Mouse (Mus musculus): ENCODE results near the gene Adcyap1. TPM values are rescaled to one million over a fixed set of nuclear protein-coding genes. Genes with fewer than 3 reads are reported as not detected.

Gene Adcyap1
- polyA plus RNA-seq (2016; fragmentation: Nextera tagmentation; extraction: Ambion mirVana): 0.39 TPM in 1 of 2 replicates, not detected in the other

DNA sequence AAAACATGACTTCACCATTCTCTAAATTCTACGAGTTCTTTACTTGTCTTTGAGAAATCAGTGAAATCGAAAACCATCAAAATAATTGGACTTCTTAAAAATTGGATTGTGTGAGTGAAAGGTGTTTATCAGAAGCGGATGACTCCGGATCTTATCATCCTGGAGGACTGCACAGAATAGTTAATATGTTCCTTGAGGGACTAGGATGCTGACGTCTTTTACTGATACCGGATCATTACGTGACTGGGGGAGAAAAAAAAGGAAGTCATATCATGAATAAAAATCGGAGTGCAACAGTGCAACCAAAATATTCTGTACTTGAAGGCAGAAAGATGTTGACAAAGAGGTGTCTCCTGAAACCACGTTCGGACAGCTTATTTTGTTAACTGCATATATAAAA is at the start of gene Adcyap1:
TSS of gene Adcyap1 (plus strand) at position 301 of the 400 bp plus-strand sequence.
- no peak within 1 kb of the TSS for H3K4me3 ChIP-seq
- H3K27ac ChIP-seq: no peak within 1 kb of the TSS
- 31% methylated on average over 10 of the region's 10 CpGs for WGBS

GRCm38 (mm10) chr17:93158280-93158851 is 40.5 kb upstream of the Adcyap1 start:
- H3K4me3 ChIP-seq: no peak overlapping the region
- no peak overlapping the region for H3K27ac ChIP-seq
- no peak for DNase-seq (ENCODE audit: low spot score)
- WGBS: 28% methylated on average over 1 of the region's 1 CpGs
- no peaks in the 10 kb centered on the region for H3K9me3 ChIP-seq
- no peaks in the 10 kb centered on the region for H3K4me1 ChIP-seq
- no peaks in the 10 kb centered on the region for H3K27me3 ChIP-seq (ENCODE audit: insufficient read depth, poor library complexity, severe bottlenecking)
- H3K36me3 ChIP-seq: no peaks in the 10 kb centered on the region

More for the DNA sequence above, at the start of gene Adcyap1:
- Histone ChIP-seq H3K4me1 (peaks cover 13% of the 10 kb centered on the region), H3K9me3 (no peaks in the 10 kb centered on the region), H3K27me3 (ENCODE audit: insufficient read depth, poor library complexity, severe bottlenecking) (peaks cover 63% of the 10 kb centered on the region), H3K36me3 (no peaks in the 10 kb centered on the region)
- no peak for DNase-seq (ENCODE audit: low spot score)

DNA sequence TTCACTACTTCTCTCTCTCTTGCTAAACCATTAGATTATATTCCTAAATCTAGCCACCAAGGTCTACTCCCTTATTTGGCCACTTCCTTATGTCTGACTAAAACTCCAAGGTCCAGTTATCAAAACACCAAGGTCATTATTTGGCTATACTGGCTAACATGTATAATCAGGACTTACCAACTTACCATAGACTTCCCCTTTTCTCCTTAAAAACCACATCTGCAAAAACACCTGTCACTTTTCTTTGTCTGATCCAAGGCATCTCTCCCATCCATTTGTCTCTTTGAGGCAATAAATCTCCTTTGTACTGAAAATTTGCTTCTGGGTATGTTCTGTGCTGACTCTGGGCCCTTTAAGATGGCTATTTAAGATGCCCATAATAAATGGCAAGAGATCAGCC is 29.2 kb upstream of the Adcyap1 start:
- H3K4me3 ChIP-seq: no peak overlapping the region
- H3K27ac ChIP-seq: no peak overlapping the region
- H3K4me1 ChIP-seq: no peaks in the 10 kb centered on the region
- no peaks in the 10 kb centered on the region for H3K36me3 ChIP-seq
- no peaks in the 10 kb centered on the region for H3K27me3 ChIP-seq (ENCODE audit: insufficient read depth, poor library complexity, severe bottlenecking)
- no peak for DNase-seq (ENCODE audit: low spot score)
- no peaks in the 10 kb centered on the region for H3K9me3 ChIP-seq

DNA sequence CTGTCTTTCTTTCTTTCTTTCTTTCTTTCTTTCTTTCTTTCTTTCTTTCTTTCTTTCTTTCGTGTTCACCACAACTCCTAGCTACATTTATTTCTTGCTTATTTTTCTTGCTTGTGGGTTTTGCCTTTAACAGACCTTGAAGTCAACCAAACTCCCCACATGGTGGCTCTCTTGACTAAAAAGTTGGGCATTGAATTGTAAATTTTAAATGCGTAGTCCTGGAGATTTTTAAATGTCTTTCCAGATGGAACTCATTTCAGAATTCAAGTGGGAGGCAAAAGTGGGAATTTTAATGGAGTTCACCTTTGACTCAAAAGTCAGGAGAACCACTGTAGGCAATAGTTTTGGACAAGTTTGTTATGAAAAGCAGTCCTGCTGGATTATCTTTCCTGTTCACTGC is 2.0 kb upstream of the Adcyap1 start:
- H3K36me3 ChIP-seq: no peaks in the 10 kb centered on the region
- no peaks in the 10 kb centered on the region; the same call in 1 of the 2 replicates for H3K4me1 ChIP-seq
- no peak overlapping the region for H3K27ac ChIP-seq
- H3K27me3 ChIP-seq (ENCODE audit: insufficient read depth, poor library complexity, severe bottlenecking): peaks cover 47% of the 10 kb centered on the region
- H3K9me3 ChIP-seq: no peaks in the 10 kb centered on the region
- 52% methylated on average over 2 of the region's 2 CpGs for WGBS
- no peak overlapping the region for H3K4me3 ChIP-seq
- DNase-seq (ENCODE audit: low spot score): no peak

- Histone ChIP-seq H3K36me3 (no peaks in the 10 kb centered on the region), H3K9me3 (no peaks in the 10 kb centered on the region), H3K27me3 (ENCODE audit: insufficient read depth, poor library complexity, severe bottlenecking) (peaks cover 60% of the 10 kb centered on the region), H3K4me3 (no peak overlapping the region), H3K27ac (no peak overlapping the region), H3K4me1 (peaks cover 11% of the 10 kb centered on the region; the same call in 1 of the 2 replicates)
- WGBS: 10% methylated on average over 4 of the region's 4 CpGs
- DNase-seq (ENCODE audit: low spot score): no peak
These were observed 604 bp upstream of the Adcyap1 start for GRCm38 (mm10) chr17:93198213-93198612.

DNA sequence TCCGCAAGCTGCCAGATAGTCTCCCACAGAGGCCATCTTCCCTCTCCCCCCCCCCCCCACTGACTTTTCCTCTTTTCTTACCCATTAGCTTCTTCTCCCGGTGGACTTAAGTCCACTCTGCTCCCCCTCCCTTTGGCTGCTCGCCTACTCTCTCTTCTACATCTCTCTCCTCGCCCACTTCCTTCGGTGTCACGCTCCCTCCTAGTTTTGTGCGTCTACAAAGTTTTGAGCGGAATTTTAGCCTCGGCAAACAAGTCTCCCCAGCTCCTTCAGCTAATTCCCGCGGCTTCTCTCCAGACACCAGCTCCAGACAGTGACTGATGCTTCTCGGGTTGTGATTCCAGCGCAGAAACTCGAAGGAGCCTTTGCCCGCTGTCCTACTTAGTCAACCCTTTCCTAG is 401 bp downstream of the Adcyap1 start:
- Histone ChIP-seq H3K9me3 (no peaks in the 10 kb centered on the region), H3K36me3 (no peaks in the 10 kb centered on the region), H3K27ac (no peak overlapping the region), H3K4me3 (no peak overlapping the region), H3K27me3 (ENCODE audit: insufficient read depth, poor library complexity, severe bottlenecking) (peaks cover 65% of the 10 kb centered on the region), H3K4me1 (peaks cover 15% of the 10 kb centered on the region)
- DNase-seq (ENCODE audit: low spot score): no peak
- WGBS: 2% methylated on average over 14 of the region's 15 CpGs

DNA sequence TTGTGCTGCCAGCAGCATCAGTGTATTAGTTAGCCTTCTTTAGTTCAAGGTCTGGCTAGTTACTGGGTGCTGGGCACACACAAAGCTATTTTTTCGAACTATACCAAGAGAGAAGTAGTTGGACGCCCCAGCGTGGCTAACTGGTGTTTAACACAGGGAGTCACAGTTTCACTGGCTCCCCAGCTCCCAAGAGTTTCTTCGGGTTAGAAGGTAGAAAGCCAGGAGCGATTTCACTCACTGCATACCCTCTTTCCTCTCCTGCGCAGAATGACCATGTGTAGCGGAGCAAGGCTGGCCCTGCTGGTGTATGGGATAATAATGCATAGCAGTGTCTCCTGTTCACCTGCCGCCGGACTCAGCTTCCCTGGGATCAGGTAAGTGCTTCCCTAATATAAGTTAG is 930 bp downstream of the Adcyap1 start:
- Histone ChIP-seq H3K27me3 (ENCODE audit: insufficient read depth, poor library complexity, severe bottlenecking) (peaks cover 70% of the 10 kb centered on the region), H3K4me1 (peaks cover 15% of the 10 kb centered on the region), H3K4me3 (no peak overlapping the region), H3K36me3 (no peaks in the 10 kb centered on the region), H3K27ac (no peak overlapping the region), H3K9me3 (no peaks in the 10 kb centered on the region)
- whole genome bisulfite sequencing: 4% methylated on average over 9 of the region's 9 CpGs
- no peak for DNase-seq (ENCODE audit: low spot score)

- no peak for DNase-seq (ENCODE audit: low spot score)
- Histone ChIP-seq H3K9me3 (no peaks in the 10 kb centered on the region), H3K4me3 (peak overlapping the region; percentile 39), H3K27ac (no peak overlapping the region), H3K4me1 (peaks cover 15% of the 10 kb centered on the region), H3K27me3 (ENCODE audit: insufficient read depth, poor library complexity, severe bottlenecking) (peaks cover 74% of the 10 kb centered on the region), H3K36me3 (no peaks in the 10 kb centered on the region)
- WGBS: 2% methylated on average over 29 of the region's 29 CpGs
These were observed 1.8 kb downstream of the Adcyap1 start for GRCm38 (mm10) chr17:93200386-93201264.

DNA sequence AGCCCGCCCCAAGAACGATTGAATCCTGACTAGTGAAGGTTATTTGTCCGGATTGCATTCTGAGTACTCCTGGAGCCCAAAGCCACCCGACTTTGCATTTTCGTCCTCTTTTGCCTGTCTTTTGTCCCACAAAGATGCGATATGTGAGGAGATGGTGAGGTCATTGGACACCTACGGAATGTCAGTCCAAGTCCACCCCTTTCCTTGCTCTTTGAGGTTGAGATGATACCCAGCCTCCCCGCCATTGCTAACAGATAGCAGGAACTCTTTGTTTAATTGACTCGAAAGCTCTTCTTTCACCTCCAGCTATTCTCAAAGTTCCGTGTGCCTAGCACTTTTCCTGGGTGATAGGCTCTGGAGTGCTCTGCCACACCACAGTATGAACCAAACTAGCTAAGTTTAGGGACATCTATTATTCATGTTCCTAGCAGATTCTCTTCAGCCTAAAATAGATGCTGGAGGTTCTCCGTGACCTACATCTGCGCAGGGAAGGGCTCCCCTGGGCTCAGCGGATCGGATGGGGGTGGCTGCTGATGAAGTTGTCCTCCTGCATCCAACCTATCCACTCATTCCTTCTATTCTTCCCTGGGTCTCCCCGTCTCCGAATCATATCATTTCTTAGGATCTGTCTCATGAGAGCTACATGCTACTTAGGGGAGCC is 2.6 kb downstream of the Adcyap1 start:
- WGBS: 3% methylated on average over 16 of the region's 16 CpGs
- Histone ChIP-seq H3K4me1 (peaks cover 15% of the 10 kb centered on the region), H3K36me3 (no peaks in the 10 kb centered on the region), H3K4me3 (peak overlapping the region; percentile 56; the same call in 1 of the 2 replicates), H3K27ac (no peak overlapping the region), H3K27me3 (ENCODE audit: insufficient read depth, poor library complexity, severe bottlenecking) (peaks cover 74% of the 10 kb centered on the region), H3K9me3 (no peaks in the 10 kb centered on the region)
- no peak for DNase-seq (ENCODE audit: low spot score)

- Histone ChIP-seq H3K4me1 (peaks cover 15% of the 10 kb centered on the region), H3K9me3 (no peaks in the 10 kb centered on the region), H3K36me3 (no peaks in the 10 kb centered on the region), H3K27me3 (ENCODE audit: insufficient read depth, poor library complexity, severe bottlenecking) (peaks cover 71% of the 10 kb centered on the region), H3K27ac (no peak overlapping the region), H3K4me3 (peak overlapping the region; percentile 56)
- no peak for DNase-seq (ENCODE audit: low spot score)
- WGBS: under 1% methylated on average over 44 of the region's 44 CpGs
These were observed 3.6 kb downstream of the Adcyap1 start for GRCm38 (mm10) chr17:93202165-93203075.

DNA sequence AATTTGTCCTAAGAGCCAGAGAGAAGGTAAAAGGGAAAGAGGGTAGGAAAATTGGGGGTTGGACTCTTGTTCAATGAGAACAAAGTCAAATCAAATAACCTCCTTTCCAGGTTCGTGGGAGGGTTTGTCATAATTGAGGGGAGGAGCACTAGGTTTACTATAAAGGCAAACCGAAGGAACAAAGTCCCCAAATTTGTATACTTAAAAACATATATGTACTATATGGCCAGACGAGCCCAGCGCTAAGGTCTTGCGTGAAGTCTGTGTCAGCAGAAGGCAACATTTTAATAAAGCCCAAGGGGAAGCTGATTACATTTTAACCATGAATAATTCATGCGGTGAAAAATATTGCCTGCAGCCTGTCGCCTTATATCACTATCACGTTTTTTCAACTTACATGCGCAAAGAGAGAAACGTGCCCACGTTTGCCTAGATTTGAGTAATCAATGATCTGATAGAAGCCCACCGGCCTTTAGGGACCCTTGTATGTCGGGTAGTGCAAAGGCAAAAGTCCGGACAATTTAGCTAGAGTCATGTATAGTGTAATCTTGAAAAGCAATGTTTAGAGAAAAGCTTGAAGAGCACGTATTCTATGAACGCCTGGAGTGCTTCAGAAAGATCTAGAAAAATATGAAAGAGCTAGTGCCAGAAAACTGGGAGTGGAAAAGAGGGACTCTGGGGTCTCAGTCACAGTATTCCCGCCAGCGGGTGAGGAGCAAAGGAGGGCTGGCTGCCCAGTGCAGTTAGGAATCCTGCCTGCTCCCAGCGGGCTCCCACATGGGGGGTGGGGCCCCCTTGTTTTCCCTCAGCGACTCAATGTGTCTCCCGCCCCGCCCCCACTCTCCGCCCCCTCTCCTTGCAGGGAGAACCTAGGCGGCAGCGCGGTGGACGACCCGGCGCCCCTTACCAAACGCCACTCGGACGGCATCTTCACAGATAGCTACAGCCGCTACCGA is 4.5 kb downstream of the Adcyap1 start:
- no peaks in the 10 kb centered on the region for H3K36me3 ChIP-seq
- H3K27ac ChIP-seq: no peak overlapping the region
- H3K27me3 ChIP-seq (ENCODE audit: insufficient read depth, poor library complexity, severe bottlenecking): peaks cover 62% of the 10 kb centered on the region
- H3K4me3 ChIP-seq: peak overlapping the region; percentile 56
- under 1% methylated on average over 34 of the region's 34 CpGs for WGBS
- H3K4me1 ChIP-seq: peaks cover 15% of the 10 kb centered on the region
- no peaks in the 10 kb centered on the region for H3K9me3 ChIP-seq
- no peak for DNase-seq (ENCODE audit: low spot score)

Data from heart, embryonic 10.5 days (tissue).